Mouse (Mus musculus) gastrocnemius, postnatal 4 days (tissue): Measurements from ENCODE around the gene Rnf114. TPM values are rescaled to one million over a fixed set of nuclear protein-coding genes. Genes with fewer than 3 reads are reported as not detected.

Experiments
- DNase-seq, 2 experiments: peaks; one replicate each; pipeline ENCODE4 v3.0.0; 2021 to 2022; ENCODE audit warnings: low spot score in 2 of 2, mixed read lengths in 2 of 2
- total RNA-seq, 2 experiments: library from RNA; stranded (reverse); gene quantifications; 2 replicates each; pipeline ENCODE4 v1.2.3; 2021

Rnf114 gene
- total RNA-seq, 2 experiments from 2014 or later = 22.6 to 23.3 TPM

GRCm38 (mm10) chr2:167559413-167559812 lies 67.0 kb downstream of the Rnf114 start:
- DNase-seq = no peak

DNA sequence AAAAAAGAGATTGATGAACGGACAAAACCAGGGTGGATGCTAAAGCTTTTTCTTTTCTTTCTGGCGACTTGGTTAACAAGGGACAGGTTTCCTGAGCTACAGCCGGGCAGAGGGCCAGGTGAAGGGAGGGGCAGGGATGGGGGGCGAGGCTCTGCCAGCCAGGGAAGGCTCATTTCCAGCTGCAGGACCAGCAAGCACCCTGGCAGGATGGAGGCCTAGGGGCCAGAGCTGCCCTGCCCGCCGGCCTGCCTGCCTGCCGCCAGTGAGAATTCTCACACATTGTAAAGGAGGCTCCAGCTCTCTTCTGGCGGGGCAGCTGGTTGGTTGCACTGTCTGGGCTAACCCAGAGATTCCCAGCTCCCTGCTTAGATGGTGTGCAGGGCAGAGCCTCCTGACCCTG lies 69.7 kb downstream of the Rnf114 start:
- peak in 1 of 2 experiments; percentile 58 for DNase-seq

- no peak for DNase-seq
Observed at GRCm38 (mm10) chr2:167563035-167563434, 70.6 kb downstream of the Rnf114 start.

- no peak for DNase-seq
Observed at GRCm38 (mm10) chr2:167563703-167564102, 71.3 kb downstream of the Rnf114 start.

DNA sequence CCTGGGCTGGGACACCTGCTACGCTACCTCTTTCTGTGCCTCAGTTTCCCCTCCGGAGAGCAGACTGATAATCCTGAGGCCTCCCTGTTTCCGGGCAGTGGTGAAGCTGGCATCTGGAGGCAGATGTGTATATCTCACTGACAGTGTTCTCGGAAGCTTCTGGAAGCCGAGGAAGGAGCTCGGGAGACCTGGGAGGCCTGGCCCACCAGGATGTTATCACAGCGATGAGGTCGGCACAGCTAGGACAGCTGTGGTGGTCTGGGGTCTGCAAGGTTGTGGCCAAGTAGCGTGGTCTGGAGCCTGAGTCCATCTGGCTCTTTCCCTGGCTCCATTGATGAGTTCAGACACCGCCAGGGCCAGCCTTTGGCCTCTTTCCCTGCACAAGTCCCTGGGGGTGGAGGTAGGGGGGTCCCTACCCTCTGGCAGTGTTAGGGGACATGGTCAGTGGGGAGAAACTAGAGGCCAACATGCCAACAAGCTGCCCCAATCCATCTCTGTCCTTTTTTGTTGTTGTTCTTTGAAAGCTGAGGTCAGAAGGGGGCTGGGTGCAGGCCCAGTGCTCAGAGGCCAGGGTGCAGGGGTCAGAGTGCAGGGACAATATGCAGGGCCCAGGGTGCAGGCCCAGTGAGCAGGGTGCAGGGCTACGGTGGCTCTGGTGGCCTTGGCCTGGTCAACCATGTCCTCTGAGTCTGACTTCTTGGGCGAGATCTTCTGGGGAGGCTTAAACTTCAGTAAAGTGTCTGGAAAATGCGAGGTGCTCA lies 72.3 kb downstream of the Rnf114 start:
- DNase-seq = no peak

GRCm38 (mm10) chr2:167565312-167565656 lies 72.8 kb downstream of the Rnf114 start:
- DNase-seq = no peak

GRCm38 (mm10) chr2:167565682-167566081 lies 73.2 kb downstream of the Rnf114 start:
- DNase-seq = peak in 1 of 2 experiments; percentile 67

Other genes with a start within 250 kb of the Rnf114 start
- gene B4galt5, start 143.5 kb upstream of the Rnf114 start, total RNA-seq = 10 to 100 TPM; 40.0 to 41.0 TPM
- 10 to 100 TPM; 28.4 to 32.3 TPM for gene Slc9a8, start 70.9 kb upstream of the Rnf114 start, total RNA-seq
- 10 to 100 TPM; 16.2 to 19.5 TPM for gene Spata2, start 242 bp downstream of the Rnf114 start, total RNA-seq
- gene Snai1, start 45.5 kb downstream of the Rnf114 start, total RNA-seq = 1 to 10 TPM; 6.3 to 7.0 TPM
- gene Ube2v1, start 139.4 kb downstream of the Rnf114 start, total RNA-seq = 100 to 1,000 TPM; 183 to 193 TPM
- gene Gm20431, start 168.9 kb downstream of the Rnf114 start, total RNA-seq = 10 to 100 TPM; 20.3 to 22.9 TPM
- 10 to 100 TPM; 25.7 to 35.7 TPM for gene Cebpb, start 196.3 kb downstream of the Rnf114 start, total RNA-seq
- gene Tmem189, start 197.2 kb downstream of the Rnf114 start, total RNA-seq = 10 to 100 TPM; 27.4 to 28.0 TPM